11 mouse cellular contexts compared by ENCODE assay signal in the genomic region with DNA sequence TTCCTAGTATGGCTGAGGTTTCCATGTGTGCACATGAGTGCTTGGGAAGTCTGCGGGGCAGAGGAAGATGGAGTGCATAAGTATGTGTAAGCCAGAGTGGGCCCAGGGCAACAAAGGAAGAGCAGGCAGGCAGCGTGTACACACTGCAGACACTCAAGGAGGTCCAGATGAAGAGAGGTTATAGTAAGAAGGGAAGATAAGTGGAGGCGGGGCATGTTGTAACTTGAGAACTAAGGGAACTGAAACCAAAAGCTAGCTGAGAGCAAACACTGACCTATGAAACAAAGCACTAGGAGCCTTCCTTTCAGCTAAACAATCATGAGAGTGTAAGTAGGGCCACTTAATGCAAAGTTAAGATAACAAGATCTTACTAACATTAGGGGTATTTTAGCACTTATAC.
DNase-seq lines count a peak whose midpoint lies in the region; ATAC-seq and TF ChIP-seq lines count a peak whose summit lies in the region.
"Had no signal": no experiment of that assay in that cellular context is flagged by ENCODE, and none has a peak within 500 bp of the region (broad histone marks: within the 10 kb centered on the region; RNA-seq: fewer than 3 reads in every experiment).

No protein-coding gene starts in this region.

- ATAC-seq in forebrain, embryonic 13.5 days = 0 out of 2 replicates have a peak, but pooled peaks have one; percentile 13
- ATAC-seq in forebrain, postnatal 0 days = no peak
- ATAC-seq in hematopoietic stem cell, adult 5-6 weeks (replicated peaks in 1 of 2; ENCODE audit: insufficient read depth in 1 of 2, low FRiP score in 2 of 2, low TSS enrichment in 1 of 2, low read depth in 1 of 2, poor library complexity in 2 of 2, severe bottlenecking in 2 of 2) = peak; percentile 66 to 77

- no peaks in the 10 kb centered on the region for H3K79me2 ChIP-seq in macrophage (ENCODE audit: inconsistent target)

- 26% methylated on average over 3 of the region's 3 CpGs for WGBS in forebrain, embryonic 13.5 days
- WGBS in forebrain, postnatal 0 days = 44% methylated on average over 3 of the region's 3 CpGs
- 14% methylated on average over 3 of the region's 3 CpGs for WGBS in macrophage (ENCODE audit: missing documents)

- no peak for DNase-seq in forebrain, postnatal 0 days
- peak; percentile 74 for DNase-seq in A20 (ENCODE audit: low read depth, low spot score)
- no peak for DNase-seq in ovary, postnatal 10 days (ENCODE audit: low spot score)
- no peak for DNase-seq in spleen, postnatal 4 days (ENCODE audit: low spot score in 2 of 2)
- no peak for DNase-seq in cerebellum, adult 18-20 months
- DNase-seq: heart, postnatal 36 days; kidney, postnatal 4 days had no signal

- H3K27ac ChIP-seq in forebrain, embryonic 13.5 days = no peak overlapping the region
- H3K27ac ChIP-seq in forebrain, postnatal 0 days (ENCODE audit: low read depth, low read length) = no peak overlapping the region
- peak overlapping the region; percentile 63 for H3K27ac ChIP-seq in macrophage
- H3K27ac ChIP-seq: midbrain, embryonic 12.5 days had no signal

- no peak overlapping the region for H3K4me3 ChIP-seq in forebrain, embryonic 13.5 days
- no peak overlapping the region for H3K4me3 ChIP-seq in forebrain, postnatal 0 days (ENCODE audit: low read depth, low read length)
- H3K4me3 ChIP-seq in macrophage (ENCODE audit: inconsistent target) = no peak overlapping the region
- H3K4me3 ChIP-seq: midbrain, embryonic 12.5 days had no signal

- H3K9ac ChIP-seq in forebrain, embryonic 13.5 days = no peak overlapping the region
- no peak overlapping the region for H3K9ac ChIP-seq in forebrain, postnatal 0 days
- H3K9ac ChIP-seq: midbrain, embryonic 12.5 days had no signal

- TF ChIP-seq CTCF in forebrain, postnatal 0 days (IDR thresholded peaks at IDR 0.05; ENCODE audit: low read depth) = no peak

- H3K4me1 ChIP-seq in forebrain, embryonic 13.5 days = no peaks in the 10 kb centered on the region
- H3K4me1 ChIP-seq in forebrain, postnatal 0 days (ENCODE audit: insufficient read depth) = no peaks in the 10 kb centered on the region
- H3K4me1 ChIP-seq: midbrain, embryonic 12.5 days had no signal

- H3K27me3 ChIP-seq in forebrain, embryonic 13.5 days = no peaks in the 10 kb centered on the region
- H3K27me3 ChIP-seq in forebrain, postnatal 0 days (ENCODE audit: insufficient read depth, low read length) = no peaks in the 10 kb centered on the region
- H3K27me3 ChIP-seq: midbrain, embryonic 12.5 days had no signal

- H3K9me3 ChIP-seq in forebrain, embryonic 13.5 days (replicated peaks) = no peaks in the 10 kb centered on the region
- H3K9me3 ChIP-seq in forebrain, postnatal 0 days (ENCODE audit: low read length) = no peaks in the 10 kb centered on the region
- H3K9me3 ChIP-seq: midbrain, embryonic 12.5 days had no signal

- H3K4me2 ChIP-seq in forebrain, embryonic 13.5 days = no peak overlapping the region
- no peak overlapping the region for H3K4me2 ChIP-seq in forebrain, postnatal 0 days (ENCODE audit: low read depth)
- H3K4me2 ChIP-seq: midbrain, embryonic 12.5 days had no signal

- no peaks in the 10 kb centered on the region for H3K36me3 ChIP-seq in forebrain, embryonic 13.5 days (ENCODE audit: poor library complexity, severe bottlenecking)
- no peaks in the 10 kb centered on the region for H3K36me3 ChIP-seq in forebrain, postnatal 0 days (ENCODE audit: insufficient read depth)
- no peaks in the 10 kb centered on the region for H3K36me3 ChIP-seq in macrophage (ENCODE audit: inconsistent target)
- H3K36me3 ChIP-seq: midbrain, embryonic 12.5 days had no signal
